In genomic region chr10:34033630-34034305, GRCm38 (mm10) we compare ENCODE assay signal across 9 mouse cellular contexts. TPM values are rescaled to one million over a fixed set of nuclear protein-coding genes. Genes with fewer than 3 reads are reported as not detected.
DNase-seq lines count a peak whose midpoint lies in the region; ATAC-seq and TF ChIP-seq lines count a peak whose summit lies in the region.
"Had no signal": no experiment of that assay in that cellular context is flagged by ENCODE, and none has a peak within 500 bp of the region (broad histone marks: within the 10 kb centered on the region; RNA-seq: fewer than 3 reads in every experiment).

No protein-coding gene starts in this region.

- H3K4me2 ChIP-seq in heart, embryonic 13.5 days: peak overlapping the region; percentile 66
- peak overlapping the region; percentile 46 for H3K4me2 ChIP-seq in kidney, postnatal 0 days (ENCODE audit: low read length)
- peak overlapping the region; percentile 54 for H3K4me2 ChIP-seq in liver, embryonic 12.5 days
- H3K4me2 ChIP-seq in stomach, embryonic 15.5 days: peak overlapping the region; percentile 50

- WGBS in heart, embryonic 13.5 days: 19% methylated on average over 22 of the region's 22 CpGs
- WGBS in kidney, postnatal 0 days: 18% methylated on average over 22 of the region's 22 CpGs
- 18% methylated on average over 22 of the region's 22 CpGs for WGBS in liver, embryonic 12.5 days (ENCODE audit: insufficient replicate concordance)
- WGBS in stomach, embryonic 15.5 days: 20% methylated on average over 22 of the region's 22 CpGs

- peak overlapping the region; percentile 67; the same call in 1 of the 2 replicates for H3K9ac ChIP-seq in heart, embryonic 13.5 days
- H3K9ac ChIP-seq in kidney, postnatal 0 days (ENCODE audit: low read depth, low read length): no peak overlapping the region
- no peak overlapping the region for H3K9ac ChIP-seq in liver, embryonic 12.5 days
- H3K9ac ChIP-seq in stomach, embryonic 15.5 days: no peak overlapping the region

- no peaks in the 10 kb centered on the region for H3K36me3 ChIP-seq in heart, embryonic 13.5 days
- no peaks in the 10 kb centered on the region for H3K36me3 ChIP-seq in kidney, postnatal 0 days (ENCODE audit: insufficient read depth, low read length)
- no peaks in the 10 kb centered on the region for H3K36me3 ChIP-seq in liver, embryonic 12.5 days
- no peaks in the 10 kb centered on the region for H3K36me3 ChIP-seq in stomach, embryonic 15.5 days
- H3K36me3 ChIP-seq: G1E had no signal

- H3K9me3 ChIP-seq in heart, embryonic 13.5 days: no peaks in the 10 kb centered on the region
- H3K9me3 ChIP-seq in kidney, postnatal 0 days (replicated peaks; ENCODE audit: low read length): no peaks in the 10 kb centered on the region
- no peaks in the 10 kb centered on the region for H3K9me3 ChIP-seq in liver, embryonic 12.5 days (replicated peaks)
- no peaks in the 10 kb centered on the region for H3K9me3 ChIP-seq in stomach, embryonic 15.5 days
- H3K9me3 ChIP-seq: G1E had no signal

- H3K27me3 ChIP-seq in heart, embryonic 13.5 days (replicated peaks): no peaks in the 10 kb centered on the region
- no peaks in the 10 kb centered on the region for H3K27me3 ChIP-seq in kidney, postnatal 0 days (ENCODE audit: insufficient read depth, low read length)
- no peaks in the 10 kb centered on the region for H3K27me3 ChIP-seq in liver, embryonic 12.5 days (replicated peaks)
- H3K27me3 ChIP-seq in stomach, embryonic 15.5 days (replicated peaks): no peaks in the 10 kb centered on the region

- H3K4me3 ChIP-seq in heart, embryonic 13.5 days: peak overlapping the region; percentile 27
- no peak overlapping the region for H3K4me3 ChIP-seq in kidney, postnatal 0 days (replicated peaks; ENCODE audit: low read depth, low read length)
- no peak overlapping the region for H3K4me3 ChIP-seq in liver, embryonic 12.5 days
- peak overlapping the region; percentile 11; the same call in 1 of the 2 replicates for H3K4me3 ChIP-seq in stomach, embryonic 15.5 days (replicated peaks)

- 0 out of 2 replicates have a peak, but pooled peaks have one; percentile 31 for ATAC-seq in erythroid progenitor cell, adult 5-6 weeks (replicated peaks; ENCODE audit: low FRiP score, poor library complexity, severe bottlenecking)
- no peak for ATAC-seq in heart, embryonic 13.5 days (ENCODE audit: extremely low read depth, insufficient number of reproducible peaks, low FRiP score, low TSS enrichment)
- ATAC-seq in kidney, postnatal 0 days (replicated peaks; ENCODE audit: low FRiP score, low read depth): peak; percentile 59
- ATAC-seq in liver, embryonic 12.5 days: peak; percentile 64; the same call in 1 of the 2 replicates
- peak; percentile 39; the same call in 1 of the 2 replicates for ATAC-seq in stomach, embryonic 15.5 days (ENCODE audit: insufficient read depth, low FRiP score, low read depth)

- no peak overlapping the region for H3K27ac ChIP-seq in heart, embryonic 13.5 days (replicated peaks)
- H3K27ac ChIP-seq in kidney, postnatal 0 days: no peak overlapping the region
- no peak overlapping the region for H3K27ac ChIP-seq in liver, embryonic 12.5 days
- H3K27ac ChIP-seq in stomach, embryonic 15.5 days: no peak overlapping the region

- peak; percentile 15 for DNase-seq in 3134 (ENCODE audit: extremely low read depth, insufficient read length, low spot score)
- DNase-seq in adrenal gland, postnatal 36 days: peak; percentile 83 to 90
- DNase-seq in kidney, postnatal 0 days (ENCODE audit: low spot score): peak; percentile 76
- peak; percentile 75 for DNase-seq in neural tube, embryonic 10.5 days (ENCODE audit: extremely low spot score, low spot score)

- peak; percentile 74 for TF ChIP-seq CTCF in kidney, postnatal 0 days (IDR thresholded peaks at IDR 0.05; ENCODE audit: low read depth)

- peaks cover 7% of the 10 kb centered on the region for H3K4me1 ChIP-seq in heart, embryonic 13.5 days
- H3K4me1 ChIP-seq in kidney, postnatal 0 days (replicated peaks; ENCODE audit: insufficient read depth, low read length): no peaks in the 10 kb centered on the region
- no peaks in the 10 kb centered on the region for H3K4me1 ChIP-seq in liver, embryonic 12.5 days
- no peaks in the 10 kb centered on the region for H3K4me1 ChIP-seq in stomach, embryonic 15.5 days

RNA-seq across cellular contexts. Expression of gene Trappc3l, which starts 3.6 kb away (rescaled TPM):
- not detected for total RNA-seq in adrenal gland, postnatal 36 days (2021)
- total RNA-seq in erythroid progenitor cell, adult 5-6 weeks (2015; ENCODE audit: low replicate concordance): not detected in 2 replicates
- total RNA-seq in erythroid progenitor cell, adult 5-6 weeks (2017; ENCODE audit: low replicate concordance): not detected in 2 replicates
- polyA plus RNA-seq in heart, embryonic 13.5 days (2015; fragmentation: Nextera tagmentation; extraction: Ambion mirVana): not detected in 2 replicates
- not detected in 2 replicates for polyA plus RNA-seq in kidney, postnatal 0 days (2015; fragmentation: Nextera tagmentation; extraction: Ambion mirVana)
- not detected in 2 replicates for polyA plus RNA-seq in liver, embryonic 12.5 days (2016; fragmentation: Nextera tagmentation; extraction: Ambion mirVana)
- polyA plus RNA-seq in stomach, embryonic 15.5 days (2015; fragmentation: Nextera tagmentation; extraction: Ambion mirVana): not detected in 2 replicates
- total RNA-seq: G1E had no signal
- polyA plus RNA-seq: G1E had no signal

RNA-seq across cellular contexts. Expression of gene Calhm4, which starts 10.3 kb away (rescaled TPM):
- total RNA-seq in adrenal gland, postnatal 36 days (2021): not detected
- not detected in 2 replicates for total RNA-seq in erythroid progenitor cell, adult 5-6 weeks (2015; ENCODE audit: low replicate concordance)
- not detected in 2 replicates for total RNA-seq in erythroid progenitor cell, adult 5-6 weeks (2017; ENCODE audit: low replicate concordance)
- polyA plus RNA-seq in heart, embryonic 13.5 days (2015; fragmentation: Nextera tagmentation; extraction: Ambion mirVana): not detected in 2 replicates
- not detected in 2 replicates for polyA plus RNA-seq in kidney, postnatal 0 days (2015; fragmentation: Nextera tagmentation; extraction: Ambion mirVana)
- not detected in 2 replicates for polyA plus RNA-seq in liver, embryonic 12.5 days (2016; fragmentation: Nextera tagmentation; extraction: Ambion mirVana)
- not detected in 2 replicates for polyA plus RNA-seq in stomach, embryonic 15.5 days (2015; fragmentation: Nextera tagmentation; extraction: Ambion mirVana)
- polyA plus RNA-seq: G1E had no signal

RNA-seq across cellular contexts. Expression of gene Rwdd1, which starts 14.3 kb away (rescaled TPM):
- total RNA-seq in adrenal gland, postnatal 36 days (2021): 100 to 1,000 TPM in 1 of 2 experiments, 10 to 100 TPM in 1; 99.1 to 102 TPM
- total RNA-seq in erythroid progenitor cell, adult 5-6 weeks (2015; ENCODE audit: low replicate concordance): 5.0 and 55.9 TPM in 2 replicates
- total RNA-seq in erythroid progenitor cell, adult 5-6 weeks (2017; ENCODE audit: low replicate concordance): 13.7 and 47.4 TPM in 2 replicates
- polyA plus RNA-seq in heart, embryonic 13.5 days (2015; fragmentation: Nextera tagmentation; extraction: Ambion mirVana): 95.4 and 95.6 TPM in 2 replicates
- 142 and 147 TPM in 2 replicates for polyA plus RNA-seq in kidney, postnatal 0 days (2015; fragmentation: Nextera tagmentation; extraction: Ambion mirVana)
- polyA plus RNA-seq in liver, embryonic 12.5 days (2016; fragmentation: Nextera tagmentation; extraction: Ambion mirVana): 79.2 and 80.7 TPM in 2 replicates
- polyA plus RNA-seq in stomach, embryonic 15.5 days (2015; fragmentation: Nextera tagmentation; extraction: Ambion mirVana): 111 and 112 TPM in 2 replicates

Comparison
In these comparisons a context has a peak if more than half of its experiments do, and no peak if none do; other contexts are left out.
1. DNase-seq: peak in every context shown above with its lines; median percentile 86 in adrenal gland, postnatal 36 days; 76 in kidney, postnatal 0 days; 75 in neural tube, embryonic 10.5 days; 15 in 3134.
2. H3K4me3 ChIP-seq: peak in heart, embryonic 13.5 days (single experiment) and stomach, embryonic 15.5 days (single experiment); none in kidney, postnatal 0 days (single experiment) and liver, embryonic 12.5 days (single experiment).
3. Peak in every context shown above with its lines, with median percentiles within 50 percentile points of each other: H3K4me2 ChIP-seq.